17 mouse cellular contexts compared by ENCODE assay signal in the genomic region with DNA sequence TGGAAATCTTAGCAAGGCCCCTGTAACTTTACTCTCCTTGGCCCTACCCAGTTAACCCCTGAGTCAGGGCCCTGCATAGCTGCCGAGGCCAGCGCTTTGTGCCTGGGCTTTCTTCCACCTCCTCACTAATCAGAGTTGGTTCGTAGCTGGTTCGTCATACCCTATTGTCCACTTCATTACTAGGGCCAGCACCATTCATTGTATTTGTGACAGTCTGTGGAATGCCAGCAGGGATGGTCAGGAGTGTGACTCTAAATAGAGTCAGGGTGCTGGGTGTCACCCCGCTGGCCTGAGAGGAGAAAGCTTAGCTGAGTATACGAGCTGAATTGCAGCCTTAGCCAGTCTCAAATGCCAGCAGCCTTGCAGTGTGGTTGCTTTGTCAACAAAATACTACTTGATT. TPM values are rescaled to one million over a fixed set of nuclear protein-coding genes. Genes with fewer than 3 reads are reported as not detected.
DNase-seq lines count a peak whose midpoint lies in the region; ATAC-seq lines count a peak whose summit lies in the region.
"Had no signal": no experiment of that assay in that cellular context is flagged by ENCODE, and none has a peak within 500 bp of the region (broad histone marks: within the 10 kb centered on the region; RNA-seq: fewer than 3 reads in every experiment).

No protein-coding gene starts in this region.

- no peak overlapping the region for H3K4me3 ChIP-seq in heart, embryonic 15.5 days
- no peak overlapping the region for H3K4me3 ChIP-seq in lung, embryonic 15.5 days
- H3K4me3 ChIP-seq: embryonic facial prominence, embryonic 15.5 days; forebrain, embryonic 13.5 days; midbrain, embryonic 15.5 days; neural tube, embryonic 12.5 days had no signal

- H3K9me3 ChIP-seq in heart, embryonic 15.5 days (replicated peaks): no peaks in the 10 kb centered on the region
- no peaks in the 10 kb centered on the region for H3K9me3 ChIP-seq in lung, embryonic 15.5 days
- H3K9me3 ChIP-seq: embryonic facial prominence, embryonic 15.5 days; forebrain, embryonic 13.5 days; midbrain, embryonic 15.5 days; neural tube, embryonic 12.5 days had no signal

- peaks cover 4% of the 10 kb centered on the region; the same call in 1 of the 2 replicates for H3K36me3 ChIP-seq in heart, embryonic 15.5 days
- no peaks in the 10 kb centered on the region for H3K36me3 ChIP-seq in lung, embryonic 15.5 days

- WGBS in heart, embryonic 15.5 days: 54% methylated on average over 6 of the region's 6 CpGs
- 68% methylated on average over 6 of the region's 6 CpGs for WGBS in lung, embryonic 15.5 days

- H3K4me2 ChIP-seq in heart, embryonic 15.5 days: no peak overlapping the region
- H3K4me2 ChIP-seq in lung, embryonic 15.5 days: no peak overlapping the region
- H3K4me2 ChIP-seq: embryonic facial prominence, embryonic 15.5 days; forebrain, embryonic 13.5 days; midbrain, embryonic 15.5 days; neural tube, embryonic 12.5 days had no signal

- peak overlapping the region; percentile 57 for H3K27ac ChIP-seq in heart, embryonic 15.5 days
- peak overlapping the region; percentile 90 for H3K27ac ChIP-seq in lung, embryonic 15.5 days
- H3K27ac ChIP-seq: embryonic facial prominence, embryonic 15.5 days; forebrain, embryonic 13.5 days; midbrain, embryonic 15.5 days; neural tube, embryonic 12.5 days had no signal

- H3K9ac ChIP-seq in heart, embryonic 15.5 days: no peak overlapping the region
- H3K9ac ChIP-seq in lung, embryonic 15.5 days: no peak overlapping the region
- H3K9ac ChIP-seq: embryonic facial prominence, embryonic 15.5 days; forebrain, embryonic 13.5 days; midbrain, embryonic 15.5 days; neural tube, embryonic 12.5 days had no signal

- peak; percentile 38 for DNase-seq in gastrocnemius, adult 18-20 months (ENCODE audit: low spot score)
- DNase-seq in gastrocnemius, postnatal 25 days: no peak
- DNase-seq in heart, adult 18-20 months: no peak
- DNase-seq in lung, postnatal 4 days: no peak
- peak; percentile 50 for DNase-seq in skeletal muscle tissue, adult 2 months (ENCODE audit: low read depth, low spot score)
- DNase-seq: cerebellum, adult 18-20 months; kidney, adult 9 months; layer of hippocampus, adult 9-11 months had no signal

- H3K27me3 ChIP-seq in heart, embryonic 15.5 days: no peaks in the 10 kb centered on the region
- no peaks in the 10 kb centered on the region for H3K27me3 ChIP-seq in lung, embryonic 15.5 days
- H3K27me3 ChIP-seq: embryonic facial prominence, embryonic 15.5 days; forebrain, embryonic 13.5 days; midbrain, embryonic 15.5 days; neural tube, embryonic 12.5 days; Patski had no signal

- ATAC-seq in heart, embryonic 15.5 days (replicated peaks; ENCODE audit: insufficient number of reproducible peaks, insufficient read depth, low FRiP score, low read depth): no peak
- ATAC-seq in lung, embryonic 15.5 days (ENCODE audit: borderline replicate concordance, extremely low read depth, low FRiP score, low TSS enrichment): no peak
- no peak for ATAC-seq in granulocyte monocyte progenitor cell, adult 5-6 weeks (replicated peaks; ENCODE audit: poor library complexity, severe bottlenecking)
- ATAC-seq: forebrain, embryonic 13.5 days; midbrain, embryonic 15.5 days; Patski had no signal

- H3K4me1 ChIP-seq in heart, embryonic 15.5 days (replicated peaks): peaks cover 31% of the 10 kb centered on the region
- peaks cover 28% of the 10 kb centered on the region for H3K4me1 ChIP-seq in lung, embryonic 15.5 days
- H3K4me1 ChIP-seq: embryonic facial prominence, embryonic 15.5 days; neural tube, embryonic 12.5 days had no signal

RNA-seq across cellular contexts. Expression of gene Slc12a3, which starts 31.9 kb away (rescaled TPM):
- total RNA-seq in gastrocnemius, adult 18-20 months (2021): under 1 TPM in 1 of 2 experiments, not detected in 1; 0.18 TPM
- total RNA-seq in gastrocnemius, postnatal 25 days (2021): not detected
- 0.15 and 0.20 TPM in 2 replicates for polyA plus RNA-seq in heart, embryonic 15.5 days (2015; fragmentation: Nextera tagmentation; extraction: Ambion mirVana)
- total RNA-seq in heart, adult 18-20 months (2021): under 1 TPM; 0.12 to 0.41 TPM
- 0.14 TPM in 1 of 2 replicates, not detected in the other for polyA plus RNA-seq in lung, embryonic 15.5 days (2015; fragmentation: Nextera tagmentation; extraction: Ambion mirVana)
- total RNA-seq in granulocyte monocyte progenitor cell, adult 5-6 weeks (2014; fragmentation: Nextera tagmentation): not detected in 2 replicates
- total RNA-seq in granulocyte monocyte progenitor cell, adult 5-6 weeks (2017): 0.26 TPM in 1 of 2 replicates, not detected in the other
- total RNA-seq: common myeloid progenitor, adult 5-6 weeks had no signal
- polyA plus RNA-seq: forebrain, embryonic 13.5 days had no signal

Comparison
In these comparisons a context has a peak if more than half of its experiments do, and no peak if none do; other contexts are left out.
1. DNase-seq: peak in gastrocnemius, adult 18-20 months (single experiment) and skeletal muscle tissue, adult 2 months (single experiment); none in gastrocnemius, postnatal 25 days (single experiment), heart, adult 18-20 months (0 of 2) and lung, postnatal 4 days (0 of 2).